Mouse (Mus musculus) G1E (cell line): Measurements from ENCODE around the gene Syt11.
"Not testable (repeated sequence)": the region's sequence is repeated elsewhere in the genome, so short reads cannot be mapped to it uniquely, and the experiment has no call there.

Experiments used
- CTCF ChIP-seq: IDR thresholded peaks from 2 replicates; pipeline ENCODE4 v1.5.1; 2012; ENCODE audit warnings: low read depth, low read length, inconsistent platforms, mixed read lengths
- GATA2 ChIP-seq: IDR thresholded peaks from 2 replicates; pipeline ENCODE4 v1.6.1; 2012; ENCODE audit warnings: low read depth, low read length, inconsistent platforms, borderline replicate concordance
- POLR2AphosphoS5 ChIP-seq: IDR thresholded peaks from 2 replicates; pipeline ENCODE4 v1.6.1; 2012; ENCODE audit warnings: low read depth, low read length, inconsistent platforms; ENCODE audit not compliant: insufficient replicate concordance

DNA sequence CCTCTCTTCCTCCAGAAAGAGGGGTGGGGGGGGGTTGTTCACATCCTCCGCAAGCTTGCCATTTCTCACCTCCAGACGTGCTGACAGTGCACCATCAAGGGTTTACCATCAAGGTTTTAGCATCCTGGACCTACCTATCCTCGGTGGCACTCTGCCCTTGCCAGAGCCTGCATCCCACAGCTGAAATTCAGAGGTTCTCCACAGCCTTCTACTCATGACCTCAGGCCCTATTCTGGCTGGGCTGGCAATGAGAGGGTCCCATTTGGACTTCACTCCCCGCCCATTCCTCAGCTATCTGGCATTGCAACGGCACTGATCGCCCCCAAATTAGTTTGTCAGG is 3.1 kb downstream of the Syt11 start:
- not testable (repeated sequence) for TF ChIP-seq CTCF, GATA2, POLR2AphosphoS5
